Mouse (Mus musculus): Measurements from ENCODE around the gene Gm20388. TPM values are rescaled to one million over a fixed set of nuclear protein-coding genes. Genes with fewer than 3 reads are reported as not detected.

Gm20388 gene
- total RNA-seq, 2 experiments from 2014 or later, result 4.0 TPM; not detected in 1

GRCm38 (mm10) chr8:121607661-121608060 lies 1697.0 kb downstream of the Gm20388 start:
- no peak for DNase-seq

DNA sequence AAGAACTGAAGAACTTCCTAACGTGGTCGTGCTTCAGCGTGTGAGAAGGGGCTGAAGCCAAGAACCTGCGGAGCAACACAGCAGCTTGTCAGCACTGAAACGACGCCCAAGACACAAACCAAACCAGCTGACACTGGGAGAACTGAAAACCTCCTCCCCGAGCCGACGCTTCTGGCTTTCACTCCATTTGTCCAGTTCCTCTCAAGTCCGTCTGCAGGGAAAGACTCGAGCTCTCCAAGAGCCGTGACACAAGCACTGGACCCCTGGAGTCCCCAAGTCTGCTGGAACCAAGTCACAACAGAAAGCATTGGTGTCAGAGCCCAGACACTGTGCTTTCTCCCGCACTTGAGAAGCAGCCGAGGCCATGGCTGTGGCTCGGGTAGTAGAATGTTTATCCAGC lies 1698.6 kb downstream of the Gm20388 start:
- no peak for DNase-seq

DNA sequence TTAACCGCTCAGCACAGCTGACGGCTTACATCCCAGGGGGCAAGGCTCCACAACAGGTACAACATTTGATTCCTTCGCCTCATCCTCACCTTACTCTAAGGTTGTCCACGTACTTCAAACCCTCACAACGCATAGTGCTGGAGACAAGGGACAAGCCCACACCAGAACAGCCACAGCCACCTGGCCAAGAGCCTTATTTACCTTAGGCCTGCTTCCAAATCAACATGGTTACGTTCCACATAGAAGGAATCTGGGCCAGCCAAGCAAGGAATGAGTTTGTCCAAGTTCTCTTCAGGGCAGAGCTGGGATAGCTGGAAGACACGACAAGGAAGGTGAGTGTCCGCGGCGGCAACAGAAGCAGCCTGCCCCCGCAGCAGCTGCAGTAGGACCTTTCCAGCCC lies 1699.3 kb downstream of the Gm20388 start:
- DNase-seq, result no peak

DNA sequence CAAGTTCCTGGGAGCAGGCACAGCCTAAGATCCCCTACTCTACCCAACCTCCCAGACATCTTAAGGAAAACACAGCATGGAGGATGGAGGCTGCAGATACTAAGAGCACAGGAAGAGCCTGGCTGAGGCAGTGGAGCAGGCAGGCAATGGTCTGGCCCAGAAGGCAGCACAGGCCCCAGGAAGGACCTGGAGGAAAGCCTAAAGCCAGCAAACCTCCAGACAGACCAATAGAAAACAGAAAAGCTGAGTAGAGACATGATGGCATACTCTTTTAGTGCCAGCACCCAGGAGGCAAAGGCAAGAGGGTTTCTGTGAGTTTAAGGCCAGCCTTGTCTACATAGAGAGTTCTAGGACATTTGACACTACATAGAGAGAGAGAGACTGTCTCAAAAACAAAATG lies 1702.8 kb downstream of the Gm20388 start:
- DNase-seq, result no peak

GRCm38 (mm10) chr8:121619401-121619995 lies 1708.9 kb downstream of the Gm20388 start:
- peak; percentile 84 to 94 for DNase-seq

DNA sequence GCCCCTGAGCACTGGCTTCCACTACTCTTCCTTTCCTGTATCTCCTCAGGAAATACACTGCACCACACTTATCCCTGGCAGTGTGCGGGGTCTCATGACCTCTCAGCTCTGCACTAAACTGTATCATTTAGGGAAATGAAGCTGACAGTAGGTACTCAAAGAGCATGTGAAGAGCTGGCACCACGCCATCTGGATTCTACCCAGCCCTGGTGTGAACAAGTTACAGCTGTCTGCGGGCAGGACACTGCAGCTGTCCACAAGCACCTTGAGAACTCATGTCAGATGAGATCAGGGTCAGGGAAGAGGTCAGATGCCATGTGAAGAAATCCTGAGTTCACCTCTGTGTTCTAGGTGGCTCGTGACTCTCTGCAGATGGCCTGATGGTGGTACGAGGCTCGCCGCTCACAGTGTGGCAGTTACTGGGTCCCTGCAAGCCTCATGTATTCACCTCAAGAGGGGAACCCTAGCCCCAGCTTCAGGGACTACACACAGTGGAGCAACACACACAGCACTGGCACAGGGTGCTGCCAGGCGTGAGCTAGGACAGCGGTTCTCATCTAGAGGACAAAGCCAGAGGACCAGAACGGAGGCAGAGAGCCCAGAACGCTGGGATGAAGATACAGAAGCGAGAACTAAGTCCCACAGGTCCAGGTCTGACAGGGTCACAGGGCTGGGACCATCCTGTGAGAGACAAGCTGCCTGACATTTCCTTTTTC lies 1710.3 kb downstream of the Gm20388 start:
- DNase-seq, result peak; percentile 55 to 65

- no peak for DNase-seq
These were observed 1711.2 kb downstream of the Gm20388 start for GRCm38 (mm10) chr8:121621879-121622278.

DNA sequence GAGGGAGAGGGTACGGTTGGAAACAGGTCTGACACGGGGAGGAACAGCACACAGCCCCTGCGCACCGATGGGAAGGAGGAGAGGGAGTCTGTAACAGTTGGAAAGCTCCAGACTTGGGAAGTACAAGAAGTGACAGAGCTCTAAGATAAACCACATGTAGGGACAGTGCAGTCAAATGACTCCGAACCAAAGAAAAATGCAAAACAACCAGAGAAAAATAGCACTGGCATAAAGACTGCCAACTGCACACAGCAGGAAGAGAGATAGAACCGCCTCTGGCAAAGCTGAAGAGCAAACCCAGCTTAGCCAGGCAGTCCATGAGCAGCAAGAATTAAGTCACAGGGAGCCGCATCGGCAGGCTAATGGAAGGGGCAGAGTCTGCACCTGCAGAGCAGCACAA lies 1712.4 kb downstream of the Gm20388 start:
- DNase-seq, result no peak

GRCm38 (mm10) chr8:121628681-121629080 lies 1718.0 kb downstream of the Gm20388 start:
- DNase-seq, result no peak

DNA sequence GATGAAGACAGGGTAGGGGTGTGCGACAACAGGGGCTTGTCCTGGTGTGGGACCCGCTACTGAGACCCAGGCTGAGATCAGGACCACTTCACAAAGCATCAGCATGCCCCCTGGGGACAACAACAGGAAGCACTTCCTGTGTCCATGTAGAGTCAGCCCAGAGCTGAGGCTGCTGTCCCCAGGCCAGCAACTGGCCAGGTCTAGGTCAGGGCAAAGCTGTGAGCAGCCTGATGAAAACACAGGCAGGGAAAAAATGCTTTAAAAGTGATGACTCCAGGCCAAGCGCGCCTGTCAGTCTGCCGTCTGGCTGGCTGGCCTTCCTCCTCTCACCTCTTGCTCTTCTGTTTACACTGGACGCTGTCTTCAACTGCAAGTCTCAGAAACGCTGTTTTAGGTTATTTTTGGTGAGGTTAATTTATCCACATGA lies 1721.0 kb downstream of the Gm20388 start:
- peak; percentile 62 to 80 for DNase-seq

GRCm38 (mm10) chr8:121632401-121632800 lies 1721.8 kb downstream of the Gm20388 start:
- no peak for DNase-seq

DNA sequence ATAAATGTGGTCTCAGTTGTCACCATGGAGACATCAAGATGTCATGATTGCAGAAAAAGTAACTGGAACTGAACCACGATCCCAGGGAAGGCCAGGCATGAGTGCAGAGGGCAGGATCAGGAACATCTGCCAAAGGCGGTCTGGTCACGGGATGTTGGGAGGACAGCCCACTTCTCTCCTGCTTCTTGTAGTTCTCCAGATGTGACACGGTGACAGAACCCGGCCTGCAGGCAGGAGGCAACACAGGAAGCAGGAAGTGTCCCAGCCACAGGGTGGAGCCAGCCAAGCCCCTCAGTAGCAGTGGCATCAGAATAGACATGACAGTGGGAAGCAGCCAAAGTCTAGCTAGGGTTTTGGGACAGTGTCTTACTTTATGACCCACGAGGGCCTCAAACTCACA lies 1724.9 kb downstream of the Gm20388 start:
- DNase-seq, result peak; percentile 60 to 81

DNA sequence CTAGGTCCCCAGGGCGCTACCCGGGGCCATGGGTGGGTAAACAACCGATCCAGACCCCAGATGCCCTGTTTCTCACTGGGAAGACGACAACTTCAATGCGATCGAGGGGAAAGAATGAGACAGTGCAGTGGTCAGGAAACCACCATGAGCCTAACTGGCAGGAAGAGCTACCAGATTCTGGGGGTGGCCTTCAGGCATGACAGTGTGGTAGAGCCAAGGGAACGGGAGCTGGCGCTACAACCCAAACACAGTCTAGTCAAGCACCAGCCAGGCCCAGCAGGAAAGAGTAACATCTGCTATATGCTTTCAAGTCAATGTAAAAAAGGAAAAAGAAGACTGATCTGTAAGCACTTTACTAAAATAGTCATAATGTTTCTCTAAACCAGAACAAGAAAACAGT lies 1725.5 kb downstream of the Gm20388 start:
- DNase-seq, result no peak

DNA sequence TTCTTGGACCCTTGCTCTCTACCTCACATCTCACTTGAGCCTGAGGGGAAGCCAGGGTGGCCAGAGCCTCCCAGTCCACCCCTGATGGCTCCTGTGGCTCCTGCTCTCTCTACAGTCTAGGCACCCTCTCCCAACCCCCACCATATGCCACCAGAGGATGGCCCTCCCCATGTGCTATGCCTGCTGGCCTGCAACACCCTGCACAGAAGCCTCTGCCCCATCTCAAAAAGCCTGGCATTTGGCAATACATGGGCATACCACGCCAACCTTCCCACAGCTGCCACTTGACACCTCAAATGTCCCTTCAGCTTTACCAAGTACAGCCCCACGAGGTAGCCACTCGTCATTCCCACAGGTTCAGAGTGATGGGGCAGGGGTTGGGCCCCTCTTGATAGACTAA lies 1732.2 kb downstream of the Gm20388 start:
- DNase-seq, result no peak

DNA sequence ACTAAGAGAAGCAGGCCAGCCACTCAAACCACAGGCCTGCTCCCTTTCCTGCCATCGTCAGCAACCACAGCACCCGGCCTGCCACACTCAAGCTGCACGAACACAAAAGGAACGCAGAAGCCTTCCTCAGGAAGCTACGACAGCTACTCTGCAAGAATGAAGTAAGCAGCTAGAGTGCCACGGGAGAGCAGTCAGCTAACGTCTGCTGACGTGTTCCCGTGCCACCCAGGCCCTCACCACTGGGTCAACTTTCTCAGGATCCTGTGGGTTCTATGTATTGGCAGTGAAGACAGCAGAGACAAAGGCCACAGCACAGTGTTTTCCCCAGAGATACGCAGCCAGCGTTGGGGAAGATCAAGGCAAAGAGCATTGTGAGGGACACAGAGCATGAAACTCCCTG lies 1732.7 kb downstream of the Gm20388 start:
- DNase-seq, result peak in 1 of 2 experiments; percentile 48

- peak; percentile 48 to 49 for DNase-seq
These were observed 1737.0 kb downstream of the Gm20388 start for GRCm38 (mm10) chr8:121647511-121648215.

DNA sequence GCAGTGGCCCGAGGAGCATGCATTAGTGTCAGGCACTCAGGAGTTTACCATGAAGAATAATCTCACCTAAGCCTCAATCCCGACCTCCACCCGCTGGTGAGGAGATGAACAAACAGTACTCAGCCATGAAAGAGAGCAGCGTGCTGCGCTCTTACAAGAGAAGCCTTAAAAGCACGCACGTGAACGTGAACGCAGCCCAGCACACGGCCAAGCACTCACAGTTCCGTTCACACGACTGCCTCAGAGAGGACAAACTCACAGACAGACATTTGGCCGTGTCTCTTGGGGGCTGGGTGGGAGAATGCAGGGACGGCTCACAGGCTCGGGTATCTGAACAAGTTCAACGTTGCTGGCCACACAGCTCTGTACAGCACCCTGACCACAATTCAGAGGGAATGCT lies 1737.8 kb downstream of the Gm20388 start:
- DNase-seq, result no peak

DNA sequence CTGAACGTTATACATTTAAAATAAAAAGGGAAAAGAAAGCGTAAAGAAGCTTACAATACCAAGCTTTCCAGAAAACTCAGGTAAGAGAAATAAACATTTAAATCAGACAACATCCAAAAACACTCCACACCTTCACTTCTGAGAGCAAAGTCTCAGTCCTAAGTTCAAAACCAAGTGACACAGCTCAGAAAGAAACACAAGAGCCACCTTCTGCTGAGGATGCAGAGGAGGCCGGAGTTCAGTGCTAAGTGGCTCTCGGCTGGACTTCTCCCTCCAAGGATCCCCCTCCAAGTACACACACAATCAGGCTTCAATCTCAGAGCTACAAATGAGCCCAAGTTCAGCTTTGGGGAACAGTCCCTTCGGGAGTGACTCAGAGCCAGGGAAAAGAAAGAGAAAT lies 1738.8 kb downstream of the Gm20388 start:
- DNase-seq, result no peak

- no peak for DNase-seq
These were observed 1739.3 kb downstream of the Gm20388 start for GRCm38 (mm10) chr8:121649904-121650303.

DNA sequence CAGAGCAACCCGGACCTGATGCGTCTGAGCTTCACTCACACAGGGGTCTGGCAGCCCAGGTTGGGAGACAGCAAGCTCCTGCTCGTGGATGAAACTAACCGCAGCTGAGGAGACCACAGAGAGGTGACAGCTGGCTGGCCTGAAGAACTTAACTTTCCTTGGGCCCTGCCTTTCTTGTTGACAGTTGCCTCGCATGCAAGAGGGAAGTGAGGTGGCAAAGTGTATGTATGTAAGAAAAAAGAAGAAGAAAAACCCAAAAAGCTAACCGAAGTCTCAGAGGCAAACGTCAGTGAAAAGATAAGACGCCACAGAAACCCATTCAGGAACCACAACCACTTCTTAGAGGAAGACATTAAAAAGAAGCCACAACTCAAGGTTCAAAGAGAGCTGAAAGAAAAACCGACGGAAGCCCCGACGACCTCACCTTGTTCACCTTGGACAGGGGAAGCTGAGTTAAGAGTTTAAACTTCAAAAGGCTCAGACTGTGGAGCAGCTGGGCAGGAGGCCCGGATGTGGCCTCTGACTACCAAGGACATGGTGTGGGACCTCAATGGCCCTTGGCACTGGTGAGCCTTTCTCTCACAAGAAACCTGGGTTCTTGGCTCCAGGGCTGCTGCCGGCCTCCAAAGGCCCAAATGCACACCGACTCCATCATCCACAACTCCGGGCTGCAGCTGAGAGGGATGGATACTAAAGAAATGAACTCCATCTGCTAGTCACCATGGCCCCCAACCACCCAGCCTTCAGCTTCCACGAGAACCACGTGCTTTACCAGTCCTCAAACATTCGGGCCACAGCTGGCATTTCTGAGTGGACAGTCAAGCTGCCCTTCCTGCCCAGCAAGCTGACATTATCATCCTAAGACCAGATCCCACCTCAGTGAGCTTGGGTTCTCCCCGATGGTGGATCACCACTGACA lies 1740.0 kb downstream of the Gm20388 start:
- no peak for DNase-seq

DNA sequence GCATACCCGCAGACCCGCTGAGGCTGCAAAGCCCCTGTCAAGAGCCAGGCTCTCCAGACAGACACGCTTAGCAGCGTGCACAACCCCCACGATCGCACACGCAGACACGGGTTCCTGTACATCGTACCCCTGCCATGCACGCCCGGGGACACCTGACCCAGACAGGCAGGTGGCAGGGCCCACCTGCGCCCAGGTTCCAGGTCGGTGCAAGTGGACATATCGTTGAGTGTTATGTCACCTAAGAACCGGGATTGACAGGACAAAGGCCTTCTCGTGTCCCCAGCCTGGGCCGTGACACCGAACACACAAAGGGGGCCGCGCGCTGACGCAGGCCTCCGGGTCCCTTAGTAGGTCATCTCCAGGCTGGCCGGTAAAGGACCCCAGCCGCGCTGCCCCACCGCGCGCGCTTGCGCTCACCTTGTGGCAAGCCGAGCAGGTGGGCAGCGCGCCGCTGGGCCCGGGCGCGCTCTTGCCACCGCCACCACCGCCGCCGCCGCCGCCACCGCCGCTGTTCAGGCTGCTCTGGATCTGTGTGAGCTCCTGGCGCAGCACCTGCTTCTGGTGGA lies 1740.8 kb downstream of the Gm20388 start:
- no peak for DNase-seq

DNA sequence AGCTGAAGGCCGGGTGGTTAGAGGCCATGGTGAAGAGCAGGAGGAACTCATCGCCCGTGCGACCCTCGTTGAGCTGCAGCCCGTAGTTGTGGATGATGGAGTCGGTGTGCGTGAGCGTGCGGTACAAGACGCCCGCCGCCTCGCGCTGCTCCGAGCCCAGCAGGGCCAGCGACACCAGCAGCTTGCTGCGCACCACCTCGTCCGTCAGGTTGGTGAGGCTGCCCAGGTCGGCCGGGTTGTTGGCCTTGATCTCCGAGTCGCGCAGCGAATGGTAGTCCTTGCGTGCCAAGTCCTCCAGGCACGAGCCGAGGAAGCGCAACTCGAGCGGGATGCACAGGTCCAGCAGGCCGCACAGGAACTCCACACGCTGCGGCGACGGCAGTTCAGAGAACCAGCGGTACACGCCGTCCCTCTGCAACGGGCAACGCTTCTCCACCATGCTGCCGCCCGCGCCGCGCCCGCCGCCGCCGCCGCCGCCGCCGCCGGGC lies 1741.3 kb downstream of the Gm20388 start:
- DNase-seq, result peak; percentile 56 to 64
